ENCODE assay signal across 8 mouse cellular contexts in the genomic region with DNA sequence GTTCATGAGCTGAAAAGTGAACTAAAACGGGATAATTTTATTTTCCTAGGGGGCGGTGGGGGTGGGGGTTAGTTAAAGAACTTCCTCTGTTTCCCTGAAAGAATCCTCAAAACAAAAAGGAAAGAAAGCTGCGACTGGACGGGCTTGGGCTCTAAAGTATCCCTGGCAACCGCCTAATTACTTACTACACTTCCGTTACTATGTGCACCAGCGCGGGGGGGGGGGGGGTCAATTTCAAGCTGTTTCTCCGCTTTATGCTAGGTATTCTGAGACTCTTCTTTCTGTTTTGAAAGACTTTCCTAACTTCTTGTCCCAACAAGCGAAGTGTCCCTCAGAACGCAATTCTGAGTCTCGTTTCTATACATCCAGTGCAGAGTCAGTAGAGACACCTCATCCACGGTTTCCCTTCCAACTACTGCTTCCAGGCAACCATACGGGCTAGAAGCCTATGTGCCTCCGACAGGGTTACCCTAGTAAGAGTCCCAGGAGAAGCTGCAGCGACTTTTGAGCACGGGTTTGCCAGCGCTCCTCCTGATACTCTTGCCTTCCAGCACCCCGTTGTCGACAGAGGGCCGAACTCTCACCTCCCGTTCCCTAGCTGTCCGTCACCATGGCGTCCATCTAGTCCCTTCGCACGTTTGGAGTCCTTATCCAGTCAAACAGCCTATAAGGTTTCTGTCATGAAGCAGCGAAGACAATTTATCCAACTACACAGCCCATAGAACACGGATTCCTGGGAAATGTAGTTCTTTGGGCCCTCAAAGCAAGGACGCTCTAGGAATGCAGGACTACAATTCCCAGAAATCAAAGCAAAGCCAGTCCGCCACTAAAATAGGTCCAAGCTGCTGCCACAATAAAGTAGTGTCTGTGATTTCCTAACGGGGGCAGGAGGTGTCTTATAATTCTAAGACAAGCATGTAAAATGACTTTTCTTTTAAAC. TPM values are rescaled to one million over a fixed set of nuclear protein-coding genes. Genes with fewer than 3 reads are reported as not detected.
A peak's percentile ranks its signal among the peaks of the same experiment; 100 is the strongest.
DNase-seq lines count a peak whose midpoint lies in the region; ATAC-seq and TF ChIP-seq lines count a peak whose summit lies in the region.

No protein-coding gene starts in this region.

- H3K27me3 ChIP-seq in CH12.LX (replicated peaks), result peaks cover 21% of the 10 kb centered on the region
- H3K27me3 ChIP-seq in heart, embryonic 13.5 days (replicated peaks), result 0 out of 2 replicates have a peak, but pooled peaks cover 6% of the 10 kb centered on the region
- H3K27me3 ChIP-seq in liver, embryonic 12.5 days (replicated peaks), result no peaks in the 10 kb centered on the region
- H3K27me3 ChIP-seq in stomach, embryonic 16.5 days (ENCODE audit: control insufficient read depth, insufficient read depth, low read length), result no peaks in the 10 kb centered on the region

- TF ChIP-seq POLR2A in CH12.LX (IDR thresholded peaks at IDR 0.05; ENCODE audit: low read depth, low read length), result no peak

- peak overlapping the region; percentile 52 for H3K9ac ChIP-seq in CH12.LX (ENCODE audit: insufficient read depth, low read depth)
- peak overlapping the region; percentile 79 for H3K9ac ChIP-seq in heart, embryonic 13.5 days
- peak overlapping the region; percentile 68 for H3K9ac ChIP-seq in liver, embryonic 12.5 days
- peak overlapping the region; percentile 84 for H3K9ac ChIP-seq in stomach, embryonic 16.5 days (ENCODE audit: low read length)

- H3K36me3 ChIP-seq in CH12.LX (replicated peaks in 1 of 2; ENCODE audit: control insufficient read depth in 1 of 2, insufficient read depth in 1 of 2, low read length in 1 of 2), result no peaks in the 10 kb centered on the region
- no peaks in the 10 kb centered on the region for H3K36me3 ChIP-seq in heart, embryonic 13.5 days
- H3K36me3 ChIP-seq in liver, embryonic 12.5 days, result no peaks in the 10 kb centered on the region
- H3K36me3 ChIP-seq in stomach, embryonic 16.5 days (ENCODE audit: control insufficient read depth, insufficient read depth, low read length), result no peaks in the 10 kb centered on the region

- H3K4me1 ChIP-seq in CH12.LX (ENCODE audit: control insufficient read depth in 1 of 2, insufficient read depth in 2 of 2), result no peaks in the 10 kb centered on the region
- 0 out of 2 replicates have a peak, but pooled peaks cover 4% of the 10 kb centered on the region for H3K4me1 ChIP-seq in heart, embryonic 13.5 days
- peaks cover 5% of the 10 kb centered on the region; the same call in 1 of the 2 replicates for H3K4me1 ChIP-seq in liver, embryonic 12.5 days
- no peaks in the 10 kb centered on the region for H3K4me1 ChIP-seq in stomach, embryonic 16.5 days (ENCODE audit: control insufficient read depth, insufficient read depth, low read length)

- H3K4me3 ChIP-seq in CH12.LX (replicated peaks in 1 of 3; ENCODE audit: low read depth in 2 of 3, low read length in 2 of 3, poor library complexity in 1 of 3), result peak overlapping the region; percentile 57 to 66 (median 66)
- H3K4me3 ChIP-seq in heart, embryonic 13.5 days, result peak overlapping the region; percentile 65
- peak overlapping the region; percentile 67 for H3K4me3 ChIP-seq in liver, embryonic 12.5 days
- H3K4me3 ChIP-seq in stomach, embryonic 16.5 days (replicated peaks; ENCODE audit: low read length), result peak overlapping the region; percentile 86

- no peaks in the 10 kb centered on the region for H3K9me3 ChIP-seq in CH12.LX (replicated peaks; ENCODE audit: low read length)
- no peaks in the 10 kb centered on the region for H3K9me3 ChIP-seq in heart, embryonic 13.5 days
- no peaks in the 10 kb centered on the region for H3K9me3 ChIP-seq in liver, embryonic 12.5 days (replicated peaks)
- no peaks in the 10 kb centered on the region for H3K9me3 ChIP-seq in stomach, embryonic 16.5 days (replicated peaks; ENCODE audit: control insufficient read depth, low read length)

- WGBS in heart, embryonic 13.5 days, result 2% methylated on average over 31 of the region's 31 CpGs
- WGBS in liver, embryonic 12.5 days (ENCODE audit: insufficient replicate concordance), result 3% methylated on average over 31 of the region's 31 CpGs
- WGBS in stomach, embryonic 16.5 days, result 2% methylated on average over 31 of the region's 31 CpGs

- no peak for TF ChIP-seq CTCF in CH12.LX (conservative IDR thresholded peaks at IDR 0.05 in 1 of 2, IDR thresholded peaks at IDR 0.05 in 1 of 2; ENCODE audit: low read depth in 2 of 2, low read length in 2 of 2)

- peak overlapping the region; percentile 93 for H3K4me2 ChIP-seq in CH12.LX (ENCODE audit: insufficient read depth, low read depth, poor library complexity, severe bottlenecking)
- peak overlapping the region; percentile 83 for H3K4me2 ChIP-seq in heart, embryonic 13.5 days
- H3K4me2 ChIP-seq in liver, embryonic 12.5 days, result peak overlapping the region; percentile 76
- H3K4me2 ChIP-seq in stomach, embryonic 16.5 days (ENCODE audit: low read depth, low read length), result peak overlapping the region; percentile 68

- TF ChIP-seq EP300 in CH12.LX (IDR thresholded peaks at IDR 0.05; ENCODE audit: low read length), result no peak

- dilution Hi-C loops in CH12.LX (cut with MboI; ENCODE audit: extremely low pct_ligation_motif_present, extremely low pct_unique_long_range_greater_than_20kb, low sequenced_read_pairs), result no loop called here

- DNase-seq in CH12.LX (ENCODE audit: extremely low read depth), result peak; percentile 87
- DNase-seq in brain, embryonic 18.5 days (ENCODE audit: low read depth, low spot score), result peak; percentile 95
- peak; percentile 75 for DNase-seq in fat pad, adult 2 months (ENCODE audit: extremely low read depth, low read depth, low spot score)
- peak; percentile 79 for DNase-seq in kidney, postnatal 10 days
- peak; percentile 80 to 88 for DNase-seq in natural killer cell, adult 2 months (ENCODE audit: low spot score in 2 of 2)

- TF ChIP-seq RAD21 in CH12.LX (IDR thresholded peaks at IDR 0.05; ENCODE audit: low read depth, low read length), result no peak

- in situ Hi-C loops in CH12.LX (cut with MboI; ENCODE audit: low pct_ligation_motif_present, low pct_unique_long_range_greater_than_20kb, low sequenced_read_pairs), result no loop called here

- H3K27ac ChIP-seq in CH12.LX (ENCODE audit: insufficient read depth, low read depth), result no peak overlapping the region
- H3K27ac ChIP-seq in heart, embryonic 13.5 days (replicated peaks), result peak overlapping the region; percentile 78
- peak overlapping the region; percentile 58; the same call in 1 of the 2 replicates for H3K27ac ChIP-seq in liver, embryonic 12.5 days
- H3K27ac ChIP-seq in stomach, embryonic 16.5 days (ENCODE audit: low read length), result peak overlapping the region; percentile 81

- peak; percentile 90 for ATAC-seq in heart, embryonic 13.5 days (ENCODE audit: extremely low read depth, insufficient number of reproducible peaks, low FRiP score, low TSS enrichment)
- peak; percentile 98 for ATAC-seq in liver, embryonic 12.5 days
- ATAC-seq in stomach, embryonic 16.5 days (ENCODE audit: insufficient read depth, low FRiP score), result peak; percentile 99

- no peaks in the 10 kb centered on the region for H3K79me2 ChIP-seq in CH12.LX (replicated peaks; ENCODE audit: control insufficient read depth, extremely low read depth, insufficient read depth, poor library complexity, severe bottlenecking)

TF ChIP-seq in CH12.LX, 34 proteins besides CTCF, POLR2A, EP300 and RAD21 (continues in another document):
- TF ChIP-seq JUND (conservative IDR thresholded peaks at IDR 0.05; ENCODE audit: low read depth, low read length) (no peak), GABPA (IDR thresholded peaks at IDR 0.05; ENCODE audit: insufficient replicate concordance, low read depth, low read length) (peak; percentile 59; the same call in 1 of the 2 replicates), NELFE (IDR thresholded peaks at IDR 0.05; ENCODE audit: low read depth, low read length) (no peak), USF1 (IDR thresholded peaks at IDR 0.05; ENCODE audit: low read depth, low read length) (no peak), BHLHE40 (IDR thresholded peaks at IDR 0.05; ENCODE audit: low read depth, low read length) (no peak), POLR2AphosphoS2 (IDR thresholded peaks at IDR 0.05; ENCODE audit: low read depth, low read length) (no peak), RCOR1 (conservative IDR thresholded peaks at IDR 0.05; ENCODE audit: low read depth, low read length) (no peak), ZNF384 (IDR thresholded peaks at IDR 0.05; ENCODE audit: low read depth, low read length) (no peak), MAZ (IDR thresholded peaks at IDR 0.05; ENCODE audit: low read depth, low read length) (no peak)

RNA-seq across cellular contexts. Expression of a gene that starts 4.0 kb away (rescaled TPM):
- total RNA-seq in CH12.LX (2012; rRNA removed) (not detected in 2 replicates), CH12.LX (2014; rRNA removed) (not detected in 2 replicates)
- polyA plus RNA-seq in CH12.LX (2012; ENCODE audit: insufficient read length, low read depth), result not detected in 2 replicates
- polyA plus RNA-seq in heart, embryonic 13.5 days (2015; fragmentation: Nextera tagmentation; extraction: Ambion mirVana), result 0.16 TPM in 1 of 2 replicates, not detected in the other
- 0.30 and 0.37 TPM in 2 replicates for polyA plus RNA-seq in liver, embryonic 12.5 days (2016; fragmentation: Nextera tagmentation; extraction: Ambion mirVana)
- 0.28 TPM in 1 of 2 replicates, not detected in the other for polyA plus RNA-seq in stomach, embryonic 16.5 days (2015; fragmentation: Nextera tagmentation; extraction: Ambion mirVana)

RNA-seq across cellular contexts. Expression of a gene that starts 20.7 kb away (rescaled TPM):
- not detected in 2 replicates for total RNA-seq in CH12.LX (2012; rRNA removed)
- total RNA-seq in CH12.LX (2014; rRNA removed), result not detected in 2 replicates
- not detected in 2 replicates for polyA plus RNA-seq in CH12.LX (2012; ENCODE audit: insufficient read length, low read depth)
- polyA plus RNA-seq in heart, embryonic 13.5 days (2015; fragmentation: Nextera tagmentation; extraction: Ambion mirVana), result 0.11 TPM in 1 of 2 replicates, not detected in the other
- 0.04 TPM in 2 replicates for polyA plus RNA-seq in liver, embryonic 12.5 days (2016; fragmentation: Nextera tagmentation; extraction: Ambion mirVana)
- polyA plus RNA-seq in stomach, embryonic 16.5 days (2015; fragmentation: Nextera tagmentation; extraction: Ambion mirVana), result 0.04 and 0.17 TPM in 2 replicates

RNA-seq across cellular contexts. Expression of a gene that starts 20.8 kb away (rescaled TPM):
- total RNA-seq in CH12.LX (2012; rRNA removed) (9.1 and 9.7 TPM in 2 replicates), CH12.LX (2014; rRNA removed) (12.6 and 17.5 TPM in 2 replicates)
- polyA plus RNA-seq in CH12.LX (2012; ENCODE audit: insufficient read length, low read depth), result 5.0 and 6.9 TPM in 2 replicates
- polyA plus RNA-seq in heart, embryonic 13.5 days (2015; fragmentation: Nextera tagmentation; extraction: Ambion mirVana), result 49.1 and 60.0 TPM in 2 replicates
- 21.8 and 22.2 TPM in 2 replicates for polyA plus RNA-seq in liver, embryonic 12.5 days (2016; fragmentation: Nextera tagmentation; extraction: Ambion mirVana)
- 45.6 and 50.3 TPM in 2 replicates for polyA plus RNA-seq in stomach, embryonic 16.5 days (2015; fragmentation: Nextera tagmentation; extraction: Ambion mirVana)

RNA-seq across cellular contexts. Expression of a gene that starts 49.7 kb away (rescaled TPM):
- total RNA-seq in CH12.LX (2012; rRNA removed) (9.8 and 10.5 TPM in 2 replicates), CH12.LX (2014; rRNA removed) (14.0 and 14.6 TPM in 2 replicates)
- polyA plus RNA-seq in CH12.LX (2012; ENCODE audit: insufficient read length, low read depth), result 13.5 and 16.8 TPM in 2 replicates
- polyA plus RNA-seq in heart, embryonic 13.5 days (2015; fragmentation: Nextera tagmentation; extraction: Ambion mirVana), result 4.6 and 4.8 TPM in 2 replicates
- polyA plus RNA-seq in liver, embryonic 12.5 days (2016; fragmentation: Nextera tagmentation; extraction: Ambion mirVana), result 6.3 and 7.2 TPM in 2 replicates
- polyA plus RNA-seq in stomach, embryonic 16.5 days (2015; fragmentation: Nextera tagmentation; extraction: Ambion mirVana), result 9.1 and 9.5 TPM in 2 replicates
